Mouse (Mus musculus) effector memory CD4-positive, alpha-beta T cell, adult 5 months (primary cell): ENCODE data around the gene Olfr1389. TPM values are rescaled to one million over a fixed set of nuclear protein-coding genes. Genes with fewer than 3 reads are reported as not detected.

Experiments used
- polyA plus RNA-seq: library from polyadenylated mRNA; unstranded; fragments of 100-300 nt; shearing (Covaris generic); gene quantifications from one replicate; pipeline ENCODE4 v1.2.1, GENCODE M21; 2017

Gene Olfr1389
- not detected for polyA plus RNA-seq

DNA sequence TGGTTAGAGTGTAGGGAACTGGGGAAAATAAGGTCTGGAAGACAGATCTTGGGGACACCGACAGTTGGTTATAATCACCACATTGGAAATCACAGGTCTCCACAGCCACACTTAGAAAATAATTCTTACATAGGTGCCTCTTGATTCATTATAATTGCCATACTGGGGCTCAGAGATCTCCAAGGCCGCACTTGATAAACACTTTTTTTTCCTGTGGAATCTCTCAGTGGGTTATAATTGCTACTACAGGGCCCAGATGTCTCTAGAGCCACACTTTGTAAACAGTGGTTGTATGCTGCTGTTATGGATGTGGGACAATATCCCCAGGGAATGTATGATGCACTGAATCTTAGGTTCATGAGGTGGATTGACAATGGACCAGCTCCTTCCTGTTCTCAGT, at the start of gene Olfr1389:
Gene Olfr1389 (plus strand): TSS at position 301 of the 400 bp plus-strand sequence.

DNA sequence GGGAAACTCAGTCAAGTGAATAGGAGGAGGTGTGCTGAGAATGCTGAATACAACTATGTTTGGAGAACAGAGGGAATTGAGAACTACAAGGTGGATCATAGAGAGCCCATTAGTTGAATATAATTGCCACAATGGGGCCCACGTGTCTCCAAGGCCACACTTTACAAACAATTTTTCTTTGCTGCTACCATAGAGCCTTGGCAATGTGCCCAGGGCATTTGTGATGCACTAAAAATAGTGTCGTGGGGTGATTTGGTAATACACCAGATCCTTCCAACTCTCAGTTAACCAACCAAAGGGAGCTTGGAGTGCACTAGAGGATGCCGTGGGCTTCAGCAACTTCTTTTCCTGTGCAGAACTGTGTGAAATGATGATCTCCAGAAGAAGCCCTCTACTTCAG, 13.5 kb downstream of the Olfr1389 start, which contains the start of gene Olfr1388:
Gene Olfr1388 (plus strand): TSS at position 214 of the 400 bp plus-strand sequence.

DNA sequence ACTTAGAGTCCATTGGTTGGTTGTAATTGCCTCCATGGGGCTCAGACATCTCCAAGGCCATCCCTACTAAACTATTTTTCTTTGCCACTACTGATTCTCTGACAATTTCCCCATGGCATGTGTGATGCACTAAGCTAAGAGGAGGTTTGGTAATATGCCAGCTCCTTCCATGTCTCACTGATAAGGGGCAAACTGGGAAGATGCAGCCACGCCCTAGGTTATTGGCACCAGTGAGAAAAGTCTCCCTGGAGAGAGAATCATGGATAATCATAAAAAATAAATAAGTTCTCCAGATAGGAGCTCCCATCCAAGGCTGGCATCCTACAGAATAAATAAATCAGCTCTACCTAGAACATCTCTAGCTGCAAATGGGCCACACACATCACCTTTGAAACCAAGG, 32.2 kb downstream of the Olfr1389 start, which contains the start of gene Olfr1387:
Gene Olfr1387 (plus strand): TSS at position 301 of the 400 bp plus-strand sequence.

DNA sequence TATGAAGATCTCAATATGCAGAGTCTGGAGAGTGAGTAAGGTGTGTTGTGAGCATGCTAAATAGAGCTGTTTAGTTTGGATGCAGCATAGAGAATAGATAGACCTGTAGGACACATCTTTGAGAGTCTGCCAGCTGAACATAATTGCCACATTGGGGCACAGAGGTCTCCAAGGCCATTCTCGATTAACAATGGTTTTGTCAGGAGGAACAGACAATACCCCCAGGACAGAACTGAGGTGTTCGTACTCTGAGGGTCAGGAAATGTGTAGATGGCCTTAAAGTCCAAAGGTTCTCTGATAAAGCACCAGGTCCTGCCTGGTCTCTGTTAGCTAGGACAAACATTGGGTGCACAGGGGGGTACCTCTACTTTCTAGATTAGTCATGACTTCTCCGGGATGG, 41.9 kb downstream of the Olfr1389 start, which contains the start of gene Olfr1386:
Gene Olfr1386 (plus strand): TSS at position 301 of the 400 bp plus-strand sequence.

Other genes with a start within 250 kb of the Olfr1389 start
- not detected for gene Btnl9, start 235.9 kb upstream of the Olfr1389 start, polyA plus RNA-seq
- gene Zfp62, start 219.8 kb upstream of the Olfr1389 start, polyA plus RNA-seq = 69.8 TPM
- 32.3 TPM for gene Mgat1, start 178.9 kb upstream of the Olfr1389 start, polyA plus RNA-seq
- gene Olfr1393, start 144.8 kb upstream of the Olfr1389 start, polyA plus RNA-seq = not detected
- not detected for gene Olfr1392, start 137.8 kb upstream of the Olfr1389 start, polyA plus RNA-seq
- gene Olfr10, start 118.3 kb upstream of the Olfr1389 start, polyA plus RNA-seq = not detected
- gene Olfr1391, start 100.3 kb upstream of the Olfr1389 start, polyA plus RNA-seq = not detected
- gene Olfr1390, start 87.9 kb upstream of the Olfr1389 start, polyA plus RNA-seq = not detected
- not detected for gene Olfr1388, start 13.6 kb downstream of the Olfr1389 start, polyA plus RNA-seq
- not detected for gene Olfr1387, start 32.3 kb downstream of the Olfr1389 start, polyA plus RNA-seq
- gene Olfr1386, start 42.0 kb downstream of the Olfr1389 start, polyA plus RNA-seq = not detected
- 0.15 TPM for gene Olfr1385, start 66.0 kb downstream of the Olfr1389 start, polyA plus RNA-seq
- not detected for gene Olfr1384, start 83.7 kb downstream of the Olfr1389 start, polyA plus RNA-seq
- gene Olfr1383, start 96.6 kb downstream of the Olfr1389 start, polyA plus RNA-seq = not detected
- not detected for gene Olfr1382, start 105.2 kb downstream of the Olfr1389 start, polyA plus RNA-seq
- 0.12 TPM for gene Olfr1381, start 120.4 kb downstream of the Olfr1389 start, polyA plus RNA-seq
- gene Olfr1380, start 133.8 kb downstream of the Olfr1389 start, polyA plus RNA-seq = not detected
- not detected for gene Flt4, start 186.2 kb downstream of the Olfr1389 start, polyA plus RNA-seq
- gene Scgb3a1, start 240.5 kb downstream of the Olfr1389 start, polyA plus RNA-seq = not detected